ENCODE assay signal across 33 mouse cellular contexts in genomic region chr16:39135777-39136176, GRCm38 (mm10).
"Had no signal": no experiment of that assay in that cellular context is flagged by ENCODE, and none has a peak within 500 bp of the region (broad histone marks: within the 10 kb centered on the region; RNA-seq: fewer than 3 reads in every experiment).

No protein-coding gene starts in this region.

- DNase-seq: left cerebral cortex, postnatal 4 days; liver; liver, embryonic 13.5 days; liver, postnatal 0 days; lung, adult 18-20 months; lung, adult 2 months; lung, embryonic 14.5 days; lung, postnatal 10 days; lung, postnatal 14 days; lung, postnatal 36 days; lung, postnatal 4 days; midbrain, embryonic 14.5 days had no signal

- H3K4me3 ChIP-seq: limb, embryonic 10.5 days; limb, embryonic 12.5 days; limb, embryonic 13.5 days; limb, embryonic 15.5 days; liver, embryonic 12.5 days; liver, embryonic 13.5 days; liver, embryonic 15.5 days; lung, embryonic 15.5 days; megakaryocyte, embryonic 14.5 days; midbrain, embryonic 10.5 days; midbrain, embryonic 12.5 days; midbrain, embryonic 13.5 days; midbrain, embryonic 15.5 days; myocyte; neural tube, embryonic 12.5 days; neural tube, embryonic 13.5 days had no signal

- H3K9me3 ChIP-seq: limb, embryonic 10.5 days; limb, embryonic 13.5 days; limb, embryonic 15.5 days; liver, embryonic 12.5 days; liver, embryonic 13.5 days; liver, embryonic 15.5 days; lung, embryonic 15.5 days; midbrain, embryonic 10.5 days; midbrain, embryonic 13.5 days; midbrain, embryonic 15.5 days; neural tube, embryonic 12.5 days; neural tube, embryonic 13.5 days had no signal

- H3K27me3 ChIP-seq: limb, embryonic 12.5 days; limb, embryonic 13.5 days; limb, embryonic 15.5 days; liver, embryonic 12.5 days; liver, embryonic 13.5 days; liver, embryonic 15.5 days; lung, embryonic 15.5 days; megakaryocyte, embryonic 14.5 days; midbrain, embryonic 12.5 days; midbrain, embryonic 13.5 days; midbrain, embryonic 15.5 days; neural tube, embryonic 12.5 days; neural tube, embryonic 13.5 days had no signal

- H3K4me2 ChIP-seq: limb, embryonic 12.5 days; limb, embryonic 13.5 days; limb, embryonic 15.5 days; liver, embryonic 11.5 days; liver, embryonic 12.5 days; liver, embryonic 13.5 days; liver, embryonic 15.5 days; lung, embryonic 14.5 days; lung, embryonic 15.5 days; midbrain, embryonic 11.5 days; midbrain, embryonic 12.5 days; midbrain, embryonic 13.5 days; midbrain, embryonic 15.5 days; neural tube, embryonic 12.5 days; neural tube, embryonic 13.5 days had no signal

- ATAC-seq: liver, embryonic 12.5 days; liver, postnatal 0 days; lung, postnatal 0 days; midbrain, embryonic 13.5 days; midbrain, embryonic 15.5 days; midbrain, embryonic 16.5 days had no signal

- H3K36me3 ChIP-seq: limb, embryonic 10.5 days; limb, embryonic 12.5 days; limb, embryonic 13.5 days; limb, embryonic 15.5 days; liver, embryonic 12.5 days; liver, embryonic 13.5 days; liver, embryonic 15.5 days; lung, embryonic 15.5 days; midbrain, embryonic 10.5 days; midbrain, embryonic 12.5 days; midbrain, embryonic 13.5 days; midbrain, embryonic 15.5 days; neural tube, embryonic 12.5 days; neural tube, embryonic 13.5 days had no signal

- H3K9ac ChIP-seq: limb, embryonic 12.5 days; limb, embryonic 13.5 days; limb, embryonic 15.5 days; liver, embryonic 12.5 days; liver, embryonic 13.5 days; liver, embryonic 14.5 days; liver, embryonic 15.5 days; liver, postnatal 0 days; lung, embryonic 14.5 days; lung, embryonic 15.5 days; midbrain, embryonic 12.5 days; midbrain, embryonic 13.5 days; midbrain, embryonic 15.5 days; neural tube, embryonic 12.5 days; neural tube, embryonic 13.5 days had no signal

- H3K27ac ChIP-seq: limb, embryonic 10.5 days; limb, embryonic 12.5 days; limb, embryonic 13.5 days; limb, embryonic 15.5 days; liver, embryonic 12.5 days; liver, embryonic 13.5 days; liver, embryonic 14.5 days; liver, embryonic 15.5 days; lung, embryonic 15.5 days; macrophage; midbrain, embryonic 10.5 days; midbrain, embryonic 12.5 days; midbrain, embryonic 13.5 days; midbrain, embryonic 15.5 days; neural tube, embryonic 12.5 days; neural tube, embryonic 13.5 days had no signal

- H3K4me1 ChIP-seq: limb, embryonic 10.5 days; limb, embryonic 12.5 days; limb, embryonic 13.5 days; limb, embryonic 15.5 days; liver, embryonic 12.5 days; liver, embryonic 13.5 days; liver, embryonic 15.5 days; lung, embryonic 15.5 days; megakaryocyte, embryonic 14.5 days; midbrain, embryonic 12.5 days; midbrain, embryonic 13.5 days; midbrain, embryonic 15.5 days; neural tube, embryonic 12.5 days; neural tube, embryonic 13.5 days had no signal
